Mouse (Mus musculus) Patski (cell line): ENCODE data around the gene Nme7. TPM values are rescaled to one million over a fixed set of nuclear protein-coding genes. Genes with fewer than 3 reads are reported as not detected.

Experiments
- ATAC-seq: fragments of 100-300 bp; one replicate; pipeline ENCODE4 v1.8.0; 2021
- CTCF ChIA-PET: fragments of 350-600 bp; sonication (Branson Sonifier 250); formaldehyde crosslinking; loops from one replicate; lab custom pipeline; 2022; ENCODE audit warnings: inconsistent platforms; lab: Charles Lee
- POLR2A ChIA-PET: fragments of 350-600 bp; sonication (Branson Sonifier 250); formaldehyde crosslinking; loops from one replicate; lab custom pipeline; 2022; ENCODE audit warnings: antibody characterized with exemption, inconsistent platforms; lab: Charles Lee
- DNase-seq: peaks from one replicate; pipeline ENCODE4 v3.0.0-alpha.2; 2011; ENCODE audit warnings: low read depth, low spot score
- H3K27me3 ChIP-seq: fragments of 371-371 bp; one replicate; pipeline ENCODE4 v1.5.1; 2021
- CTCF ChIP-seq: fragments of 100-300 bp; IDR thresholded peaks from one replicate; pipeline ENCODE4 v1.5.1; 2021
- in situ Hi-C: fragments of 300-500 bp; cut with MboI; formaldehyde crosslinking; loops from 3 replicates; pipeline ENCODE4 v1.11.1; 2018; ENCODE audit warnings: low pct_unique_long_range_greater_than_20kb, mixed read lengths
- polyA plus RNA-seq: library from polyadenylated mRNA; unstranded; gene quantifications from one replicate; pipeline ENCODE4 v1.2.3, GENCODE M21; 2021

Gene Nme7
- polyA plus RNA-seq, 1 experiment from 2014 or later = 56.0 TPM

DNA sequence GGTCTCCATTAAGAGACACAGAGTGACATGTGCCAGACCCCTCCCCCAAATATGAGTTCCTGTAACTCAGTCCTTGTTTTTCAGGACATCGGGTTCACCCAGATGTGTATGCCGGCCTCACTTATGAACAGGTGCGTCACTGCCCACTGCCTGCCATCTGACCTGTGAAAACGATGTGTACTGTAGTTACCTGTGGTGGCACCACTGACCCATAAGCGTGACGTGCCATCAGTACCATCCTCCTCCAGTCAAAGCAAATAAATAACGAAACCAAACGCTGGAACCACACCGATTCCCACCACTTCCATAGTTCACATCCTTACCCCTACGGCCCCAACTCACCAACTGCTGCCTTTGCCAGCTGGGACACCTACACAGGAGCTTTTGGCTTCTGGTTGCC is 142.6 kb downstream of the Nme7 start:
- no peak for ATAC-seq
- ChIA-PET POLR2A (interaction anchor here (1.4 to 1.7 kb wide), 3 partner anchors 11 to 18 kb away, joined by 3 to 14 read pairs (median 4); no protein-coding TSS in a partner anchor), CTCF (interaction anchor here (1.0 to 1.5 kb wide), 3 partner anchors 131 to 289 kb away, joined by 3 read pairs; no protein-coding TSS in a partner anchor)
- in situ Hi-C loops = no loop called here
- no peak for DNase-seq
- no peaks in the 10 kb centered on the region for H3K27me3 ChIP-seq
- TF ChIP-seq CTCF = no peak

GRCm38 (mm10) chr1:164447521-164447920 is 143.6 kb downstream of the Nme7 start:
- TF ChIP-seq CTCF = no peak
- POLR2A ChIA-PET = interaction anchor here (1.7 kb wide), 1 partner anchor 14 kb away, joined by 4 read pairs; no protein-coding TSS in a partner anchor
- in situ Hi-C loops = no loop called here
- H3K27me3 ChIP-seq = no peaks in the 10 kb centered on the region
- ATAC-seq (no peak), DNase-seq (no peak)
- CTCF ChIA-PET = interaction anchor here (1.0 kb wide), 1 partner anchor 132 kb away, joined by 3 read pairs; no protein-coding TSS in a partner anchor

DNA sequence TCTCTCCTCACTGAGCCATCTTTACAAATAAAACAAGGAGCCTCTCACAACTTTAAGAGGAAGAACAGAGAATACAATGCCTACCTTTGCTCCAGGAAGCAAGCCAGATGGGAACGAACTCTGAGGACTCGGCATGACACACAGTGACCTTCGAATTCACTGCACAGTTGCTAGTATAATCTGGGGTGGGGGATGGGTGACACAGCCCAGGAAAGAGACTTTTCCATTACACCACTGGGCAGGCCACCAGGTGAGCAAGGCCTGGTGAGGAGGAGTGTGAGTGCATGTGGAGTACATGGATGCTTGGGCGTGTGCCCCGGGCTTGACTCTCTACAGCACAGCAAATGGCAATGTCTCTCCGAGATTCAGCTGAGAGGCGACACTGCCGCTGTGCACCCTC is 145.7 kb downstream of the Nme7 start:
- in situ Hi-C loops = loop anchor here (5.0 kb wide), 2 partner anchors 87 to 673 kb away; no protein-coding TSS in a partner anchor
- CTCF ChIA-PET = interaction anchor here (0.5 to 1.1 kb wide), 2 partner anchors 10 to 84 kb away, joined by 3 read pairs; no protein-coding TSS in a partner anchor
- H3K27me3 ChIP-seq = no peaks in the 10 kb centered on the region
- DNase-seq (no peak), ATAC-seq (no peak)
- POLR2A ChIA-PET = interaction anchor here (0.9 kb wide), 1 partner anchor 9 kb away, joined by 3 read pairs; no protein-coding TSS in a partner anchor
- no peak for TF ChIP-seq CTCF

DNA sequence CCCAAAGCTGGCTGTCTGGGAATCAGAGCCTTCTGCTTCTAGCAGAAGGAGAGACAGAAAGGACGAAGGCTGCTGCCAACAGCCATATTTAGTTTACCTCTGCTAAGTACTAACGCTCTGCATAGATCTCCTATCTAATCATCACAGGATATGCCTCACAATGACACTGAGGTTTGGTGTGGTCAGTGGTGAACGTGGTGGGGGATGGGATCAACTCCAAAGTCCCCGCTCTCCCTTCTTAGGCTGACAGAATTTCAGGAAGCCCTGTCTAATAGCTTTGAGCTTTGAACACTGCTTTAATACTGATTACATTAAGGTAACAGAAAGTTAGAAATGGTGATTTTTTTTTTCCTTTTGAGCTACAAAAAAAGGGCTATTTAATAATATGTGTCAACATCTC is 146.3 kb downstream of the Nme7 start:
- no peaks in the 10 kb centered on the region for H3K27me3 ChIP-seq
- CTCF ChIA-PET = interaction anchor here (0.8 to 1.1 kb wide), 2 partner anchors 9 to 10 kb away, joined by 3 read pairs; no protein-coding TSS in a partner anchor
- TF ChIP-seq CTCF = no peak
- no peak for ATAC-seq
- no peak for DNase-seq
- in situ Hi-C loops = loop anchor here (5.0 kb wide), 2 partner anchors 88 to 672 kb away; no protein-coding TSS in a partner anchor
- POLR2A ChIA-PET = interaction anchor here (0.6 to 0.9 kb wide), 4 partner anchors 9 to 59 kb away, joined by 3 read pairs; no protein-coding TSS in a partner anchor

DNA sequence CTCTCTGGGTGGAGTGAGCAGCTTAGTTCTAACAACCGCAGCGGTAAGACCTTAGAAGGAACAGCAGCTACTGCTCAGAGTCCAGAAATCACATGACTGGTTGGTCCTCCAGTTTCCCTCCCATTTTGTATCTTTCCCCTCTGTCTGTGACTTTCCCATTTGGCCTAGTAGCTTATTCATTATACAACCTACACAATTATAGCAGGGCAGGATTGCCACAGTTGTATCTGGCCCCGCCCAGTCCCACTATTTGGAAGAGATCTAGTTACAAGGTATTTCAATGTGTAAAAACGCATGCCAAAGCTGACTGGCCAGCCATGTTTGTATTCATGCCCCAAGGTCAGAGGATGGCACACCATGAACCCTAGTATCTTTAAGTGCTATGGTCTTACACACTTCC is 146.7 kb downstream of the Nme7 start:
- POLR2A ChIA-PET = interaction anchor here (0.6 to 0.9 kb wide), 4 partner anchors 8 to 59 kb away, joined by 3 read pairs; no protein-coding TSS in a partner anchor
- DNase-seq (no peak), ATAC-seq (no peak)
- CTCF ChIA-PET = interaction anchor here (0.8 to 1.1 kb wide), 4 partner anchors 9 to 92 kb away, joined by 3 to 4 read pairs (median 3); no protein-coding TSS in a partner anchor
- H3K27me3 ChIP-seq = no peaks in the 10 kb centered on the region
- no peak for TF ChIP-seq CTCF
- in situ Hi-C loops = loop anchor here (5.0 kb wide), 2 partner anchors 88 to 672 kb away; no protein-coding TSS in a partner anchor

- in situ Hi-C loops = loop anchor here (5.0 kb wide), 2 partner anchors 89 to 671 kb away; no protein-coding TSS in a partner anchor
- ChIA-PET CTCF (interaction anchor here (1.0 kb wide), 2 partner anchors 82 to 93 kb away, joined by 3 to 4 read pairs; no protein-coding TSS in a partner anchor), POLR2A (interaction anchor here (0.6 to 1.1 kb wide), 3 partner anchors 16 to 355 kb away, joined by 3 read pairs; no protein-coding TSS in a partner anchor)
- DNase-seq (no peak), ATAC-seq (peak; percentile 58)
- no peak for TF ChIP-seq CTCF
- no peaks in the 10 kb centered on the region for H3K27me3 ChIP-seq
Measured at GRCm38 (mm10) chr1:164451346-164451745, 147.4 kb downstream of the Nme7 start.

GRCm38 (mm10) chr1:164452580-164452979 is 148.7 kb downstream of the Nme7 start:
- in situ Hi-C loops = loop anchor here (5.0 kb wide), 2 partner anchors 90 to 670 kb away; no protein-coding TSS in a partner anchor
- no peak for DNase-seq
- H3K27me3 ChIP-seq = no peaks in the 10 kb centered on the region
- ATAC-seq = no peak
- POLR2A ChIA-PET = interaction anchor here (1.1 to 1.6 kb wide), 2 partner anchors 56 to 269 kb away, joined by 3 read pairs; no protein-coding TSS in a partner anchor
- TF ChIP-seq CTCF = no peak
- CTCF ChIA-PET = no interaction called here

DNA sequence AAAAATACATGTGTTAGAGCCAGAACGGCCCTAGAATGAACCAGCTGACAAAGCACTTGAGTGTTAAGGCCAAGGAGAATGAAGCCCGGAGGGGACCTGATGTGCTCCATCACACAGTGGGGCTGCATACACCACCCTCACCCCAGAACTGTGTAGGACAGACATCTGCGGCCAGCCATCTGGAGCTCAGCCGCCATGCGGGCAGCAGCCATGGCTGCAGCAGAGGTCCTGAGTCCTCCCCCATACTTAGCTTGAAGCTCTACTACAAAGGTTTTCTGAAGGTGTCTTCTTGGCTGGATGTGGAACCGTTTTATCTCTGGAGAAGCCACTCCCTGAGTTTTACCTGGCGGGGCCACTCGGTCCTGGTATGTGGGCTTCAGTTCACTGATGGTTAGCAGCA is 149.2 kb downstream of the Nme7 start:
- no peak for TF ChIP-seq CTCF
- no peak for ATAC-seq
- DNase-seq = no peak
- no peaks in the 10 kb centered on the region for H3K27me3 ChIP-seq
- in situ Hi-C loops = loop anchor here (5.0 kb wide), 2 partner anchors 91 to 669 kb away; no protein-coding TSS in a partner anchor
- POLR2A ChIA-PET = interaction anchor here (0.5 to 1.6 kb wide), 2 partner anchors 17 to 269 kb away, joined by 3 read pairs; no protein-coding TSS in a partner anchor
- CTCF ChIA-PET = interaction anchor here (1.1 kb wide), 1 partner anchor 452 kb away, joined by 3 read pairs; no protein-coding TSS in a partner anchor

DNA sequence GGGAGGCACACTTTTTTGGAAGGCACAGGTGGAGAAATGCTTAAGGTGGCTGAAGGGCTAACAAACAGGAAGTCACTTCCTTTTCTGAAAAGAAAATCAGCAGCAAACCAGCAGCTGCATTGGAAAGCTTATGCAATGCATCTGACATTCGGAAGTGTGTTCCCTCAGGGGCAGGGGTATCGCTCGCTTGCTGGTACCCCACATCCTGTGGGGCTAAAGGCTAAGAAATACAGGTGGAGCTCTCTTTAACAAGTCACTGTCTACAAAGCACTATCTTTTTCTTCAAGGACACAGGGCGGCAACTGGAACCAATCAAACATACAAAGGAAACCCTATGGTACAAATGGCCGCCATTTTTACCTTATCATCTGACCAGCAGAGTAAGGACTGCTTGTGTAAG is 149.8 kb downstream of the Nme7 start:
- TF ChIP-seq CTCF = no peak
- DNase-seq (no peak), ATAC-seq (no peak)
- ChIA-PET CTCF (interaction anchor here (1.1 kb wide), 1 partner anchor 451 kb away, joined by 3 read pairs; no protein-coding TSS in a partner anchor), POLR2A (interaction anchor here (0.5 to 1.6 kb wide), 3 partner anchors 8 to 268 kb away, joined by 3 read pairs; no protein-coding TSS in a partner anchor)
- H3K27me3 ChIP-seq = no peaks in the 10 kb centered on the region
- in situ Hi-C loops = loop anchor here (5.0 kb wide), 2 partner anchors 91 to 669 kb away; no protein-coding TSS in a partner anchor

DNA sequence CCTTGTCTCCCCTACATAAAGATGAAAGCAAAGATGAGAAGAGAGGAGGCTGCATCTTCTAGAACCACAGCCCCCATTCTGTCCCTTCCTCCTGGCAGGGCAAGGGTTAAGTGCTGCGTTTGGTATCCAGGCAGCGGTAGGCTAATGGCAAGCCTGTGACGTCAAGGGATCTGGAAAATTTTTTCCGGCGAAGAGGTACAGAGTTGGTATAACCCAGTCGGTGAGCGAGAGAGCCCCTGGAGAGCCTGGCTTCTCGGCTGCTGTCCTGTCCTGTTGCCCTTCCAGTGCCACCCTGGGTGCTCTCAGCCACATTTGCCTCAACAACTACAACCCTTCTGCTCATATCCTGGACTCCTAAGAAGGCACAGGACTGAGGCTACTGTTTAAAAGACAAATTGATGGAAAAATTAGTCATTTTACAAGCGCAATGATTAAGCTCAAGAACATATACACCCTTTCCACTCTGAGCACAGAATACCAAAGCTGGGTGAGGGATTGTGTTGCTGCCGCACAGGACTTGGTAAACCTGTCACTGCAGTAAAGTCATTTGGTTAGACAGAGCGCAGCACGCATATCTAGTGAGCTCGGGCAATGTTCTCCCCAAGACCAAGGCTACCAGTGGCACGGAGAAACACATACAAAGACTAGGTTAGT is 151.0 kb downstream of the Nme7 start:
- no peak for TF ChIP-seq CTCF
- ATAC-seq = peak; percentile 5
- in situ Hi-C loops = loop anchor here (5.0 kb wide), 2 partner anchors 93 to 667 kb away; no protein-coding TSS in a partner anchor
- ChIA-PET CTCF (no interaction called here), POLR2A (interaction anchor here (0.6 to 1.2 kb wide), 3 partner anchors 9 to 281 kb away, joined by 3 to 6 read pairs (median 5); no protein-coding TSS in a partner anchor)
- H3K27me3 ChIP-seq = no peaks in the 10 kb centered on the region
- DNase-seq = no peak
